Mouse (Mus musculus): ENCODE measurements around the gene Kcnj11.

Kcnj11 gene

GRCm38 (mm10) chr7:46100563-46100962, at the start of gene Kcnj11:
Gene Kcnj11, minus strand, starts transcription at chr7:46100764.
- DNase-seq (ENCODE audit: low read depth, low spot score): peak; percentile 49

GRCm38 (mm10) chr7:46147417-46147816, 46.9 kb upstream of the Kcnj11 start:
- DNase-seq (ENCODE audit: low read depth, low spot score): no peak

- DNase-seq (ENCODE audit: low read depth, low spot score): no peak
Measured at GRCm38 (mm10) chr7:46146675-46147308, 46.2 kb upstream of the Kcnj11 start.

DNA sequence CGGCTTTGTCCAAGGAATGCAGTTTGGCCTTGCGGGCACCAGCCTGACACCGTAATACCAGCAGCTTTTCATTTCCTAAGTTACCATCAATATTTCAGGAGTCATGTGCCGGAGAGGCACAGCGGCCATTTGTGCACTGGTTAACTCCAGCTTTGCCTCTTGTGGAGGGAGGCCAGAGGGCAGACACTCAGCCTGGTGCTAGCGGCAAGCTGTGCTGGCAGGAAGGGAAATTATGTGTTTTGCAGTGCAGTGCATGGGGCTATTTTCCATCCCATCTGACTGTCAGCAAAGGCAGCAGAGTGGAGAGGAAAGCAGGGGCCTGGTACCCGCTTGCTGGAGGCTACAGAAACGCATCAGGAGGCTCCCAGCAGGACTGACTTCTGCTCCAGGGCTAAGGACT, 43.5 kb upstream of the Kcnj11 start:
- DNase-seq (ENCODE audit: low read depth, low spot score): no peak

- DNase-seq (ENCODE audit: low read depth, low spot score): no peak
Measured at GRCm38 (mm10) chr7:46138329-46138930, 37.9 kb upstream of the Kcnj11 start.

- no peak for DNase-seq (ENCODE audit: low read depth, low spot score)
Measured at GRCm38 (mm10) chr7:46133858-46134257, 33.3 kb upstream of the Kcnj11 start.

DNA sequence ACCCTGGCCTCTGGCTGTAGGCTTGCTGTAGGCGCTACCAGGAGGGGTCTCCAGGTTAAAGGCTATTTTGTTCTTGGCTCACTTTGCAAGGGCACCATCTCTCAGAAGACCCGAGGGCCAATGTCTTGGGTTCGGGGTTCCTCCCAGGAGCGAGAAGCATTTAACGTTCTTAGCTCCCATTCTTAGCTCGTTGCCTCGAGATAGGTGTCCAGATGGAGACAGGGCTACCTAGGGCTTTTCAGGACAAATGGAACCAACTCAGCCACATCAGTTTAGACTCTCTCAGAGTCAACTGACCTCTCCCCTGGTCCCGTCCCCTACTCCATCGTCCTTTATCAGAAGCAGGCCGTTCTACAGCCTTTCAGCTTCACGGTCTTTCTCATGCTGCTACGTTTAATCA, 31.7 kb upstream of the Kcnj11 start:
- no peak for DNase-seq (ENCODE audit: low read depth, low spot score)

- DNase-seq (ENCODE audit: low read depth, low spot score): no peak
Measured at GRCm38 (mm10) chr7:46131806-46132205, 31.2 kb upstream of the Kcnj11 start.

DNA sequence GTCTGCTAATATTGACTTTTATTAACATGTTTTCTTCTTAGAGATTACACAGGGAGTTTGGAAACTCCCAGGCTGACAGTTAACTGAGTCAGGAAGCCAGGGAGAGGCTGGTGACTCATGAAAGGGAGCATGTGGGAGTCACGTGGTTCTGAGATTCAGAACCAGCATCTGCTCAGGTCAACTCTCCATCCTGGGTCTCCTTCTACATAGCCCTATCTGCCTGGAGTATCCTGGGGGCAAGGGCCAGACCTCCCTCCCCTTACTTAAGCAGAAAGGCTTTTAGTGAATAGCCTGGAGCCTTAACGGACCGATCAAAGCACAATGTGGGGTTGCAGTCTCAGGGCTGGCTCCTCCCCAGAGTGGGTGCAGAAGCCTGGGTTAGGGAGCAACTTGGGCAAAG, 30.7 kb upstream of the Kcnj11 start:
- no peak for DNase-seq (ENCODE audit: low read depth, low spot score)

DNA sequence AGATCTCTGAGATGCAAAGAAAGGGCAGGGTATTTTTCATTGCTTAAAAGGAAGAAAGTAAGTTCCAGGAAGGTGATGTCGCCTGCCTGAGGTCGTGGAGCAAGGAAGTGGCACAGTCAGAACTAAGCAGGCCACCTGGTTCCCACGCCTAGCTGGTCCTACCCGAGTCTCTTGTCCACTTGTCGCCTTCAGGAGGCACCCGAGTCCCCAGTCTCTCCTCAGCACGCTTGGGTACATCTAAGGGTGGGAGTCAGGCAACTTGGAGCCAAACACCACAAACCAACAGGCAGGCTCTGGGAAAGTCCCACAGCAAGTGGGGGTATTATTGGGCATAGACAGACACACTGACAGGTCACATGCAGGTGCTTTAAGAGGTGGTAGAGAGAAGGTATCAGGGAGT, 30.2 kb upstream of the Kcnj11 start:
- no peak for DNase-seq (ENCODE audit: low read depth, low spot score)

DNA sequence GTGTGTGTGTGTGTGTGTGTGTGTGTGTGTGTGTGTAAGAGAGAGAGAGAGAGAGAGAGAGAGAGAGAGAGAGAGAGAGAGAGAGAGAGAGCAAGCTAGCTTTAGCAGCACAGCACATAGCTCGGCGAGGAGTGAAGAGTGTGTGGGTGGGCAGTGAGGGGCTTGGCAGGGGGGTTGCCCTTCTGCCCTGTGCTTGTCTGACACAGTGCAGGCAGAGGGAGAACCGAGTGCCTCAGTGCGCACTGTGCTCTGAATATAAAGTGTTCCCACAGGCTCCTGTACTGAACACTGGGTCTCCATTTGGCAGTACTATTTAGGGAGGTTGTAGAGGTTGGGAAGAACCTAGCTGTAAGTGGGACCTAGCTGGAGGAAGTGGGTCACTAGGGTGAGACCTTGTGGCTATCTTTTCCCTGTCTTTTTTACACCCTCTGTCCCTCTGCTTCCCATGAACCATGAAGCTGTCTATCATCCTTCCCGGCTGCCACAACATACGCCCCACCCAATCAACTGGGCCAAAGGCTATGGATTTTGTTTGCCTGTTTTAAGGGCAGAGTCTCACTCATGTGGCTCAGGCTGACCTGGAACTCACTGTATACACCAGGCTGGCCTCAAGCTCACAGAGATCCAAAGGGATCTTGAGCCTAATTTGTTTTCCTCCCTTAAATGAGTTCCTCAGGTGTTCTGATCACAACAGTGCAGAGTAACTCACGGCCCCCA, 29.1 kb upstream of the Kcnj11 start:
- no peak for DNase-seq (ENCODE audit: low read depth, low spot score)

- no peak for DNase-seq (ENCODE audit: low read depth, low spot score)
Measured at GRCm38 (mm10) chr7:46128196-46128595, 27.6 kb upstream of the Kcnj11 start.

DNA sequence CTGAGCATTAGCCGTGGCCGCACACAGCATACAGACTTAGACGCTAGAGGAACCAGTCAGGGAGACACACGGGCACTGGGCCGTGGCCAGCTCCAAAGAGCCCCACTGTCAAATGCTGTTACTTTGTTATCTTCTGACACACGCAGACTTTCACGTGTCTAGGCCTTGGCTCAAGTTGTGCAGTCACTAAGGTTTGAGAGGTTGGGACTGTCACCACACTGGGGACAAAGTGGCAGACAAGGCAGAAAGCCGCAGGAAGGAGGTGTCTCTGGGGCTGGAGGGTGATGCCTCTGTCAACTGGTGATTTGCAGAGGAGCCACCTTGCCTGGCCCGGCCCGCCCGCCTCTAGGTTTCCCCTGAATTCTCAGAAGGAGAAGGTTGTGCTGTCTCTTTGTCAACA, 24.8 kb upstream of the Kcnj11 start:
- DNase-seq (ENCODE audit: low read depth, low spot score): no peak

GRCm38 (mm10) chr7:46124460-46124859, 23.9 kb upstream of the Kcnj11 start:
- DNase-seq (ENCODE audit: low read depth, low spot score): no peak

GRCm38 (mm10) chr7:46122964-46123363, 22.4 kb upstream of the Kcnj11 start:
- no peak for DNase-seq (ENCODE audit: low read depth, low spot score)

DNA sequence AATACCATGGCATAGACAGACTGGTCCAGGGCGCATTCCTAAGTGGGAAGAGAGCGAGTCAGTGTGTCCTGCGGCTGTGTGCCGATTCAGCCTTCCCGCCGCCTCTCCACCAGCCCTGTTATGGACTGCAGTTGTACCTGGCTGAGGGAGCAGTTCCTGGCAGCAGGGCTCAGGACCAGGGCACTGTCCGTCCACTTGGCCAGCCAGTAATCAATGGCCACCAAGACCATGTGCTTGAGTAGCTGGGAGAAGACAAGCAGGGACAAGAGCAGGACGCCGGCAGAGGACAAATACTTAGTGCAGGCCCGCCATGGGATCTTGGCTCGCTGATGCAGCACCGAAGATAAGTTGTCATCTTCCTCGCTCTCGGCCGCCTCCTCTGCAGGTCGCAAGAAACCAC, 16.5 kb upstream of the Kcnj11 start:
- DNase-seq (ENCODE audit: low read depth, low spot score): no peak

DNA sequence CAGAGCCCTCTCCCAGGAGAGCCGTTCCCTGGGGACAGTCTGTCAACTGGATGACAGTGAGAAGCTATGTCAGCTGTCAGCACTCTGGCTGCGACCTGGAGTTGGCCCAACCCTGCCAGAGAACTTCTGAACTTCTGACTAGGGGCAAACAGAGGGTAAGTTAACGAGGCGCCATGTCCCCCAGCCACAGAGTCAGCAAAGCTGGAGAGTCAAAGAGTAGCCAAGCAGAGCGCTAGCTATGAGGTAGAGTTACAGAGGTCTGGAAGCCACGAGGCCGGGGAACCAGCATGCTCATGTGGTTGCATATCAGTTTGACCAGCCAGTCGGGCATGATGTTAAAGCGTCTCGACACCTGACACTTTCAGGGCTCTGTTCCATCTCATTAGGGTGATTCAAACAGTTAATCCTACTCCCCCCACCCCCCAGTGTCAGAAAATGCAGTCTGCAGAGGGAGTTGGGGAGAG, 15.6 kb upstream of the Kcnj11 start:
- DNase-seq (ENCODE audit: low read depth, low spot score): no peak

DNA sequence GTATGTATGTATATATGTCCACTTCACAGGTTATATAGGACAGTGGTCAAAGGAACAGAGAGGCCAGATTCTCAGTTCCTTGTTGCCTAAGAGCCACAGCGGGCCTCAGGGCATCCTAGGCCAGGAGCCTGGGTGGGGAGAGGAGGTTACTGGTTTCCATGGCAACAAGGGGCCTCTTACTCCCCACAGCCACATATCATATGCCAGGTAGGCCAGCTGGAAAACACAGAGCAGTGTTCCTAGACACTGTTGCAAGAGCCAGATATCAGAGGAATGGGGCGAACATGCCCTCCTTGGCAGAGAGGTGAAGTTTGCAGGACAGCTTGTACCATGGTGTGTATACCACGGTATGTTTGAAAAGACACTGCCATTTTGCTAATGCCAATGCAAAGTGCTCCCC, 12.9 kb upstream of the Kcnj11 start:
- DNase-seq (ENCODE audit: low read depth, low spot score): no peak

GRCm38 (mm10) chr7:46111938-46112337, 11.4 kb upstream of the Kcnj11 start:
- DNase-seq (ENCODE audit: low read depth, low spot score): no peak

- DNase-seq (ENCODE audit: low read depth, low spot score): no peak
Measured at GRCm38 (mm10) chr7:46111212-46111817, 10.8 kb upstream of the Kcnj11 start.

DNA sequence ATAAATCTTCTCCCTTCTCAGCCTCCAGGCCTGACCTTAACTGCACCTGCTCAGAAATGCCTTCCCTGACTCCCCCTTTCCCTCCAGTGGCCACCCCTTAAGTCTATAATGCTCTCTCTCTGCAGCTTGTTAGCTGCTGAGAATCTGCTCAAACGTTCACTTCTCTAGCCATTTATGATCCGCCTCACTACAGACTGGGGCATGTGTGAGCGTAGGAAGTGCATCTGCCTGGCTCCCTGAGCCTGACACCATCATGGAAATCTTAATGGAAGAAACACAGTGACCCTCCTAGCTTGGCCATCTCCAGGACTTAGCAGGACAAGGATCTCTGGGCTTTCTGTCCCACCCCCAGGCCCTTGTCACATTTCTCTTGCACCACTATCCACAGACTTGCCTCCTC, 9.5 kb upstream of the Kcnj11 start:
- no peak for DNase-seq (ENCODE audit: low read depth, low spot score)

DNA sequence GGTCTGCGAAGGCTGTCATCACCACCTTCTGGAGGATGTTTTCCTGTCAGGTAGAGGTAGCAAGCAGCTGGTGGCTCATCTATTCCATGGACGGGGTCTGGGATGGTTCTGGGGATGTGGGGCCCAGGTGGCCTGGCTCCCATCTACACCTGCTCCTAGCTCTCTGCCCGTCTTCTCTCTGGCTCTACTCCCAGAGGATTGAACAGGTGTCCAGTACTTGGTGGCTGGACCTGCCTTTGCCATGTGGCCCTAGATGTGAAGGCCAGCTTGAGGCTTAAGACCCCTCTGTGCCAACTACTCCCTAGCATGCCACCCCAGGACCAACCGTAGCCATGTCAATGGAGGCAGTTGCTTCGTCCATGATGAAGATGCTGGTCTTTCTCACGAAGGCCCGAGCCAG, 4.9 kb upstream of the Kcnj11 start:
- no peak for DNase-seq (ENCODE audit: low read depth, low spot score)

Data from brain, embryonic 18.5 days (tissue).